Mouse (Mus musculus): ENCODE results near the gene Syt9. TPM values are rescaled to one million over a fixed set of nuclear protein-coding genes. Genes with fewer than 3 reads are reported as not detected.

Gene Syt9
- polyA plus RNA-seq, 1 experiment from 2014 or later: 2.5 TPM

- Histone ChIP-seq H3K9ac (ENCODE audit: low read length) (no peak overlapping the region), H3K4me2 (ENCODE audit: low read depth, severe bottlenecking) (no peak overlapping the region), H3K27ac (replicated peaks; ENCODE audit: low read depth, low read length) (no peak overlapping the region), H3K36me3 (ENCODE audit: control insufficient read depth, insufficient read depth, low read length) (no peaks in the 10 kb centered on the region), H3K9me3 (ENCODE audit: control insufficient read depth, low read length) (no peaks in the 10 kb centered on the region), H3K27me3 (ENCODE audit: control insufficient read depth, insufficient read depth, low read length) (no peaks in the 10 kb centered on the region), H3K4me3 (ENCODE audit: low read depth, low read length) (no peak overlapping the region), H3K4me1 (ENCODE audit: control insufficient read depth, insufficient read depth, low read length) (no peaks in the 10 kb centered on the region)
- WGBS: 89% methylated on average over 3 of the region's 3 CpGs
- DNase-seq (ENCODE audit: low spot score) (no peak), ATAC-seq (ENCODE audit: insufficient number of reproducible peaks, low FRiP score, low TSS enrichment, low read depth) (no peak)
These were observed 66.9 kb downstream of the Syt9 start for GRCm38 (mm10) chr7:107437381-107437780.

GRCm38 (mm10) chr7:107444579-107444978 is 74.1 kb downstream of the Syt9 start:
- H3K9ac ChIP-seq (ENCODE audit: low read length): no peak overlapping the region
- no peak overlapping the region for H3K4me3 ChIP-seq (ENCODE audit: low read depth, low read length)
- no peaks in the 10 kb centered on the region for H3K9me3 ChIP-seq (ENCODE audit: control insufficient read depth, low read length)
- H3K4me1 ChIP-seq (ENCODE audit: control insufficient read depth, insufficient read depth, low read length): no peaks in the 10 kb centered on the region
- no peaks in the 10 kb centered on the region for H3K36me3 ChIP-seq (ENCODE audit: control insufficient read depth, insufficient read depth, low read length)
- no peak overlapping the region for H3K4me2 ChIP-seq (ENCODE audit: low read depth, severe bottlenecking)
- H3K27ac ChIP-seq (replicated peaks; ENCODE audit: low read depth, low read length): no peak overlapping the region
- no peak for DNase-seq (ENCODE audit: low spot score)
- H3K27me3 ChIP-seq (ENCODE audit: control insufficient read depth, insufficient read depth, low read length): no peaks in the 10 kb centered on the region
- no peak for ATAC-seq (ENCODE audit: insufficient number of reproducible peaks, low FRiP score, low TSS enrichment, low read depth)

DNA sequence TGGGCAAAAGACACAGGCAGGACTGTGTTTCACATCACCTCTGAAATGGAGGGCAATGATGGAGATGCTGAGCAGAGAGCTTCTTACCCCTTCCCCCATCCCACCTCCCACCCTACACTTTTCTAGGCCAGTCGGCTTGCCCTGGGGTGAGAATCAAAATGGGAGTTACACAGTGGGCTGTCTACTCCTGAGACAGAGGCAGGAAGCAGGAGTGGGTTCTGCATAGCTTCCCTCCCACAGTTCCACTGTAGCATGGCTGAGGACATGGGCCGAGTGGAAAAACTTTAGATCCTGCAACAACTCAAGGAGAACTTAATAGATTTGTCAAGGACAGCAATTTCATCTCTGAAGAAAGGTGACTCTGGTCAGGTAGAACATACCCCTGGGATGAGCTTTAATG is 84.1 kb downstream of the Syt9 start:
- H3K9ac ChIP-seq (ENCODE audit: low read length): no peak overlapping the region
- no peaks in the 10 kb centered on the region for H3K36me3 ChIP-seq (ENCODE audit: control insufficient read depth, insufficient read depth, low read length)
- H3K27me3 ChIP-seq (ENCODE audit: control insufficient read depth, insufficient read depth, low read length): no peaks in the 10 kb centered on the region
- 79% methylated on average over 2 of the region's 2 CpGs for WGBS
- ATAC-seq (ENCODE audit: insufficient number of reproducible peaks, low FRiP score, low TSS enrichment, low read depth) (no peak), DNase-seq (ENCODE audit: low spot score) (no peak)
- no peaks in the 10 kb centered on the region for H3K9me3 ChIP-seq (ENCODE audit: control insufficient read depth, low read length)
- H3K4me2 ChIP-seq (ENCODE audit: low read depth, severe bottlenecking): no peak overlapping the region
- no peaks in the 10 kb centered on the region for H3K4me1 ChIP-seq (ENCODE audit: control insufficient read depth, insufficient read depth, low read length)
- H3K27ac ChIP-seq (replicated peaks; ENCODE audit: low read depth, low read length): no peak overlapping the region
- no peak overlapping the region for H3K4me3 ChIP-seq (ENCODE audit: low read depth, low read length)

DNA sequence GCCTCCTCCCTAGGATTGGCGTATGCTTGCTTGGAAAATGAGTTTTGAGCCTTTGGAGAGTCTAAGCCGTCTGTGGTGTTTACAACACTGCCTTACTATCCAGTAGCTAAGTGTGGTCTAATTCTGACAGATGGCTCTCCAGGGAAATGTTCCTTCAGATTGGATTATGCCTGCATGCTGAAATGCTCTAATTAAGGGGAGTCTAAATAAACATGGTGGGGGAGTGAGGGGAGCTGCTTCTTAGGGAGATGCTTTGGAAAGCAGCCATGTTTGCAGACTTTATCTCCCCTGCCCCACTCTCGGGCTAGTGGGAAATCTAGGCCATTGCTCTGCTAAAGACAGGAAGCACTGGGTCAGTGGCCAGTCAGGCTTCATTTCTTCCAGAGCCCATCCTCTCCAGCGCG is 84.6 kb downstream of the Syt9 start:
- H3K36me3 ChIP-seq (ENCODE audit: control insufficient read depth, insufficient read depth, low read length): no peaks in the 10 kb centered on the region
- H3K9me3 ChIP-seq (ENCODE audit: control insufficient read depth, low read length): no peaks in the 10 kb centered on the region
- H3K4me3 ChIP-seq (ENCODE audit: low read depth, low read length): no peak overlapping the region
- WGBS: 68% methylated on average over 5 of the region's 5 CpGs
- H3K27ac ChIP-seq (replicated peaks; ENCODE audit: low read depth, low read length): no peak overlapping the region
- no peak for DNase-seq (ENCODE audit: low spot score)
- H3K4me2 ChIP-seq (ENCODE audit: low read depth, severe bottlenecking): no peak overlapping the region
- no peak for ATAC-seq (ENCODE audit: insufficient number of reproducible peaks, low FRiP score, low TSS enrichment, low read depth)
- H3K4me1 ChIP-seq (ENCODE audit: control insufficient read depth, insufficient read depth, low read length): no peaks in the 10 kb centered on the region
- no peaks in the 10 kb centered on the region for H3K27me3 ChIP-seq (ENCODE audit: control insufficient read depth, insufficient read depth, low read length)
- no peak overlapping the region for H3K9ac ChIP-seq (ENCODE audit: low read length)

DNA sequence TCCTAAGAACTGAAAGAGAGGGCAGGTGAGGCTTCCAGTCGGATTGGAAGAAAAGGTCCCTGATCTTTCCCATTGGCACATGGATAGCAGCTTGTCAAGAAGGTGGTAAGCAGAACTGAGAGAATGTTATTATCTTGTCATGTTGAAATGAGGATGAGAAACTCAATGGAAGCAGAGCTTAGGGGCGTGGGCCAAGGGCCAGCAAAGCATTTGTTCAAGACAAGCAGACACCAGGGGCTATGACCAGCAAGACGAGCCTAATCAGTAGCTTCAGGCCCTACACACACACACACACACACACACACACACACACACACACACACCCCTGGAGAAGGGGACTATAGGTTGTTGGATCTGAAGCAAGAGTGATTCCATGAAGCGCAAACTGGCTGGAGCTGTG is 90.6 kb downstream of the Syt9 start:
- Histone ChIP-seq H3K9ac (ENCODE audit: low read length) (no peak overlapping the region), H3K4me2 (ENCODE audit: low read depth, severe bottlenecking) (no peak overlapping the region), H3K27me3 (ENCODE audit: control insufficient read depth, insufficient read depth, low read length) (no peaks in the 10 kb centered on the region), H3K4me3 (ENCODE audit: low read depth, low read length) (no peak overlapping the region), H3K36me3 (ENCODE audit: control insufficient read depth, insufficient read depth, low read length) (no peaks in the 10 kb centered on the region), H3K9me3 (ENCODE audit: control insufficient read depth, low read length) (no peaks in the 10 kb centered on the region), H3K27ac (replicated peaks; ENCODE audit: low read depth, low read length) (no peak overlapping the region), H3K4me1 (ENCODE audit: control insufficient read depth, insufficient read depth, low read length) (no peaks in the 10 kb centered on the region)
- 79% methylated on average over 4 of the region's 4 CpGs for WGBS
- DNase-seq (ENCODE audit: low spot score): no peak
- no peak for ATAC-seq (ENCODE audit: insufficient number of reproducible peaks, low FRiP score, low TSS enrichment, low read depth)

DNA sequence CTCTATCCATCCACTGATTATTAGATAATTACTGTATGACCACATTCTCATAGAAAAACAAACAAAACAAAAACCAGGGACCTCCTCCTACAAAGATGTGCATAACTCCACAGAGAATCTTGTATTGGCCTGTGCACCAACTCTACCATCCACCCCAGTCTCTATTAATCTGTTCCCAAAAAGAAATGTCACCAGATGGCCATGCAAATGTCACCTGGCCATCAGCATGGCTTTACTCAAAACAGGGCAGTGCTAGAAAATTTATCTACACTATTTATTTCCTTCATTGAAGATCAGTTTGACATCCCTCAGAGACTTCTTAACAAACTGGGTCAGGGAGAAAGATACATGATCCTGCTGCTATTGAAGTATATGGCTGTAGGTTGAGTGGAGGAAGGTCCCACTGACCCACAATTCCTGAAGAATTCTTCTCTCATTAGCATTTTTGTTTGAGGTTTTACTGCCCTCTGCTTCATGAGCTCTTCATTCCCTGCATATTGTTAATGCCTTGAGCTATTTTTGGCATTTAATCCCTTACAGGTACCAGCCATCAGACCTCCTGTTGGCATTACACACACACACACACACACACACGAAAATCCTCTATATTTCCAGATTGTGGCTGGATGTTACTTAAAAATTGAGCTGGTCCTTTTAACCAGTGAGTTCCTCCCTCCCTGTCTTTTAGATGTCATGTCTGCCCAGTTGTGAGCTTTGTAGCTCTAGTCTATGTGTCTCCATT is 91.3 kb downstream of the Syt9 start:
- H3K9me3 ChIP-seq (ENCODE audit: control insufficient read depth, low read length): no peaks in the 10 kb centered on the region
- ATAC-seq (ENCODE audit: insufficient number of reproducible peaks, low FRiP score, low TSS enrichment, low read depth): no peak

DNA sequence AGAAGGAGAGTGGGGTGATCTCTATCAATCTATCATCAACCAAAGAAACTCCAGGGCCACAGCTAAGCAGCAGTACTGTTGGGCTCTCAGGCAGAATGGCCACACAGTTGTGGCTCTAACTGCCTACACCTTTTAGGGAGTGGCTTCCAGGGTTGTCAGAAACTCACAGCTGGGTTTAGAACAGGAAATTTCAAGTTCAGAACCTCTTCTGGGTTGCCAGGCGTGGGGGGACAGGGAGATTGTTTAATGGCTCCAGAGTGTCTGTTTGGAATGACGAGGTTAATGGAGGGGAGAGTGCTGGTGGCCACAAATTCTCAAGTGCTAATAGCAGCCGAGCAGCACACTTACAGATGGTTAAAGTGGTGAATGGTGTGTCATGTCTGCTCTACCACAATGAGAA is 92.4 kb downstream of the Syt9 start:
- H3K4me2 ChIP-seq (ENCODE audit: low read depth, severe bottlenecking): no peak overlapping the region
- no peak for DNase-seq (ENCODE audit: low spot score)
- WGBS: 36% methylated on average over 3 of the region's 3 CpGs
- H3K36me3 ChIP-seq (ENCODE audit: control insufficient read depth, insufficient read depth, low read length): no peaks in the 10 kb centered on the region
- ATAC-seq (ENCODE audit: insufficient number of reproducible peaks, low FRiP score, low TSS enrichment, low read depth): no peak
- H3K9ac ChIP-seq (ENCODE audit: low read length): no peak overlapping the region
- no peaks in the 10 kb centered on the region for H3K9me3 ChIP-seq (ENCODE audit: control insufficient read depth, low read length)
- H3K4me3 ChIP-seq (ENCODE audit: low read depth, low read length): no peak overlapping the region
- no peak overlapping the region for H3K27ac ChIP-seq (replicated peaks; ENCODE audit: low read depth, low read length)
- H3K4me1 ChIP-seq (ENCODE audit: control insufficient read depth, insufficient read depth, low read length): no peaks in the 10 kb centered on the region
- H3K27me3 ChIP-seq (ENCODE audit: control insufficient read depth, insufficient read depth, low read length): no peaks in the 10 kb centered on the region

More for the DNA sequence above, 91.3 kb downstream of the Syt9 start:
- Histone ChIP-seq H3K9ac (ENCODE audit: low read length) (no peak overlapping the region), H3K36me3 (ENCODE audit: control insufficient read depth, insufficient read depth, low read length) (no peaks in the 10 kb centered on the region), H3K4me1 (ENCODE audit: control insufficient read depth, insufficient read depth, low read length) (no peaks in the 10 kb centered on the region), H3K27me3 (ENCODE audit: control insufficient read depth, insufficient read depth, low read length) (no peaks in the 10 kb centered on the region), H3K4me2 (ENCODE audit: low read depth, severe bottlenecking) (no peak overlapping the region), H3K27ac (replicated peaks; ENCODE audit: low read depth, low read length) (no peak overlapping the region), H3K4me3 (ENCODE audit: low read depth, low read length) (no peak overlapping the region)
- DNase-seq (ENCODE audit: low spot score): no peak
- WGBS: 83% methylated on average over 1 of the region's 1 CpGs

DNA sequence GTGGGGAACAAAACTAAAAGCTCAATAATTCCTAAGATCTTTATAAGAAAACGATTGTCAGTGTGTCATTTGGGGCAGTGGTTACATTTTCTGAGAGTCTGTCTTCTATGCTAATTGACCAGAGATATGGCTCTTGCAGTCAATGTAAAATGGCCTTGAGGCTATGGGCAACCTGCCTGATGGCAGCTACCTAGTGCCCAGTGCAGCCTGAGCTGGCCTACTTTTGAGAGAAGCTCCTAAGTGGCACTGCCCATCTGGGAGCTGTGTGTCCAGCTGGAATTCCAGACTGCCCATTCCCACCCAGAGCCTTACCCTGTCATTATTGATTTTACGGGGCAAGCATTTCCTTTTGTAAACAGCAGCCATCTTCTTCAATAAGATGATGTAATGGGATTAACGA is 94.6 kb downstream of the Syt9 start:
- H3K4me1 ChIP-seq (ENCODE audit: control insufficient read depth, insufficient read depth, low read length): no peaks in the 10 kb centered on the region
- no peak overlapping the region for H3K4me3 ChIP-seq (ENCODE audit: low read depth, low read length)
- H3K9me3 ChIP-seq (ENCODE audit: control insufficient read depth, low read length): no peaks in the 10 kb centered on the region
- no peaks in the 10 kb centered on the region for H3K36me3 ChIP-seq (ENCODE audit: control insufficient read depth, insufficient read depth, low read length)
- ATAC-seq (ENCODE audit: insufficient number of reproducible peaks, low FRiP score, low TSS enrichment, low read depth) (no peak), DNase-seq (ENCODE audit: low spot score) (no peak)
- WGBS: 77% methylated on average over 3 of the region's 3 CpGs
- no peak overlapping the region for H3K4me2 ChIP-seq (ENCODE audit: low read depth, severe bottlenecking)
- H3K9ac ChIP-seq (ENCODE audit: low read length): no peak overlapping the region
- no peak overlapping the region for H3K27ac ChIP-seq (replicated peaks; ENCODE audit: low read depth, low read length)
- H3K27me3 ChIP-seq (ENCODE audit: control insufficient read depth, insufficient read depth, low read length): no peaks in the 10 kb centered on the region
